Mouse (Mus musculus): ENCODE results near the gene Diras1.

Gene Diras1

DNA sequence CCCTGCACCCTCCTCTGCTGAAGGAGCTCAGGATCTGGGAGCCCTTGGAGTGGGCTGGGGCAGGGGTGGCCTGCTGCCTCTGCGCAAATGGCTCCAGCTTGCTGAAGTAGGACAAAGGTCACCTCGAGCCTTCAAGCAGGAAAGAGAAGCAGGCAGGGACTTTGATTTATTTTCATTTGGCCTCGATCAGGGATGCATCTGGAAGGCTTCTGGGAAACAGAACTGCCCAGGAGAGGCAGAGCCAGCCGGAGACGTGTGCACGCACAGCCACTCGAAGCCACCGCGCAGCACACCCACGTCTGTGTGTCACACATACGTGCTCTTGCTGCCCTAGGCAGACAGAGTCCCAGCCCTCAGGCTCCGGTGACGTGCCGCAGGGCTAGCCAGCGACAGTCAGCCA lies 53.9 kb downstream of the Diras1 start:
- DNase-seq (ENCODE audit: low read depth, low spot score): no peak

- no peak for DNase-seq (ENCODE audit: low read depth, low spot score)
Measured at GRCm38 (mm10) chr10:80970159-80970558, 55.3 kb downstream of the Diras1 start.
